Mouse (Mus musculus): ENCODE results near the gene Zmiz1.

GRCm38 (mm10) chr14:25481667-25482331 lies 22.8 kb downstream of the Zmiz1 start:
- no peak for TF ChIP-seq CTCF (IDR thresholded peaks at IDR 0.05; ENCODE audit: low read depth, low read length)
- TF ChIP-seq GATA1 (IDR thresholded peaks at IDR 0.05; ENCODE audit: borderline replicate concordance, low read length), result no peak
- TF ChIP-seq TAL1 (conservative IDR thresholded peaks at IDR 0.05; ENCODE audit: low read depth, low read length), result no peak

All from G1E (cell line).